Mouse (Mus musculus) cerebellum, adult 2 months (tissue): ENCODE measurements around the gene Cenpj. TPM values are rescaled to one million over a fixed set of nuclear protein-coding genes. Genes with fewer than 3 reads are reported as not detected.

Experiments used
- DNase-seq, 2 experiments: peaks; one replicate each; pipeline ENCODE4 v3.0.0; 2021
- H3K27ac ChIP-seq: fragments of 200-500 bp; 2 replicates; pipeline ENCODE4 v1.5.1; 2012; ENCODE audit warnings: low read length, control low read depth, inconsistent platforms; ENCODE audit not compliant: insufficient read depth
- H3K27me3 ChIP-seq: fragments of 200-500 bp; 2 replicates; pipeline ENCODE4 v1.6.1; 2012; ENCODE audit warnings: inconsistent platforms, mild to moderate bottlenecking, low read length, moderate library complexity; ENCODE audit not compliant: control insufficient read depth, insufficient read depth
- H3K4me1 ChIP-seq: fragments of 200-500 bp; 2 replicates; pipeline ENCODE4 v1.6.1; 2011; ENCODE audit warnings: low read length; ENCODE audit not compliant: control insufficient read depth, insufficient read depth
- H3K4me3 ChIP-seq: fragments of 200-500 bp; replicated peaks from 2 replicates; pipeline ENCODE3; 2011; ENCODE audit warnings: mild to moderate bottlenecking, low read depth, low read length, control low read depth; ENCODE audit not compliant: insufficient read depth
- CTCF ChIP-seq: fragments of 200-500 bp; IDR thresholded peaks from 2 replicates; pipeline ENCODE4 v1.5.1; 2011; ENCODE audit warnings: low read depth, mild to moderate bottlenecking, control low read depth, low read length, moderate library complexity, borderline replicate concordance; ENCODE audit not compliant: insufficient read depth
- POLR2A ChIP-seq: fragments of 200-500 bp; IDR thresholded peaks from 2 replicates; pipeline ENCODE4 v1.6.1; 2011; ENCODE audit warnings: low read length, control low read depth, borderline replicate concordance; ENCODE audit not compliant: insufficient read depth
- WGBS: fragments of 180-500 bp; shearing (Covaris S2); methylation state at CpG from one replicate; pipeline ENCODE4 v1.1.7; 2018; 5-methylcytosine and 5-hydroxymethylcytosine counted together
- polyA plus RNA-seq: library from polyadenylated mRNA; depleted of rRNA; stranded (reverse); fragments of >200 nt; gene quantifications from 2 replicates; pipeline ENCODE4 v1.2.3, GENCODE M21; 2012; rRNA removed

Cenpj gene
- polyA plus RNA-seq, 1 experiment = 3.2 TPM

DNA sequence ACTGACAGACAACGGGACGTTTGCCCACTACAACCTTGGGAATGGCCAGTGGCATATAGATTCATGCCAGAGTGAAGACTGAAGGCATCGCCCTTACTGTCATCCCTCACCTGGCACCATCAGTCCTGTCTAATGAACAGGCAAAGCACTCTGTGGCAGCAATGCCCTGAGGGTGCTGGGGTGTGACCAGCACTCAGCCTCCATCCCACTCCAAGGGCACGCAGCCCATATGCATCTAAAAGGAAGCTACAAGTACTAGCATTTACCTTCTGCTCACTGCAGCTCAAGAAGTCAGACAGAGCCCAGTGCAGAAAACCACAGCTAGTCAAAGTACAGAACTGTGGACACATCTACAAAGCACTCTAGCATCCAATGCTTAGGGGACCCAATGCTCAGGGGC lies 29.7 kb downstream of the Cenpj start:
- H3K4me1 ChIP-seq = peaks cover 4% of the 10 kb centered on the region; the same call in 1 of the 2 replicates
- TF ChIP-seq POLR2A = no peak
- TF ChIP-seq CTCF = no peak
- no peaks in the 10 kb centered on the region for H3K27me3 ChIP-seq
- no peak overlapping the region for H3K4me3 ChIP-seq
- no peak overlapping the region for H3K27ac ChIP-seq
- 87% methylated on average over 4 of the region's 4 CpGs for WGBS
- no peak for DNase-seq

DNA sequence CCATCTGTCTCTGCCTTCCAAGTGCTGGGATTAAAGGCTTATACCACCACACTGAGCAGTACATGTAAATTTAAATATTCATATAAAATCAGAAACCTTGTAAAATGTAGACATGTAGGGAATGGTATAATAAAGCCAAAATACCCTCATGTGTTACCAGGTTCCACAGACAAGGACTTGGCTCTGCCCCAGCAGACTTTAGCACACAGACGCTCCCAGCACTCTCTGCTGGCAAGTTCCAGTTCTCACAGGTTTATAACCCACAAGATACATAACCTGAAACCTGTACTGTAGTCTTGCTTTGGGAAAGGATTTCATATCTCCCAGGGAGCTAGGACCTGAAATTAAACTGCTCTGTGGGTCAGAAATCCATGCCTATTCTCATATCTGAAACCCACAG lies 30.3 kb downstream of the Cenpj start:
- Histone ChIP-seq H3K27me3 (no peaks in the 10 kb centered on the region), H3K27ac (no peak overlapping the region), H3K4me3 (no peak overlapping the region), H3K4me1 (peaks cover 4% of the 10 kb centered on the region; the same call in 1 of the 2 replicates)
- DNase-seq = peak in 1 of 2 experiments; percentile 25
- 18% methylated on average over 1 of the region's 1 CpGs for WGBS
- TF ChIP-seq CTCF = no peak
- TF ChIP-seq POLR2A = no peak

DNA sequence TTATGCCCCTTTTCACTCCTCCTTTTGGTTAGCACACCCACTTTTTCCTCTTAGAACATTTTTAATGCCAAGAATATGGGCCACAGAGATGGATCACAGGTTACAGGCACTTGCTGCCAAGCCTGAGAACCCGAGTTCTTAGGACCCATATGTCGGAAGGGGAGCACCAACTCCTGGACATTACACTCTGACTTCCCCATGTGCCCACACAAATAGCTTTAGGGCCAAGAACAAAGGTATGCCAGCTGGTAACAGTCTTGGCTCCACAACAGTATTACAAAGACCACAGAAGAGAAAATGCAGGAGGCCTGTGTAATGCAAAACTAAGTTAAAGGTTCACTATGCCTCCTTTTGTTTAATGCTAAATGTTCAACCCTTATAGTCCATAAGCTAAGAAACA lies 44.4 kb downstream of the Cenpj start:
- H3K27ac ChIP-seq = no peak overlapping the region
- H3K4me3 ChIP-seq = no peak overlapping the region
- no peaks in the 10 kb centered on the region for H3K27me3 ChIP-seq
- TF ChIP-seq POLR2A (no peak), CTCF (no peak)
- H3K4me1 ChIP-seq = peaks cover 4% of the 10 kb centered on the region; the same call in 1 of the 2 replicates
- peak; percentile 27 to 70 for DNase-seq
- WGBS = 12% methylated on average over 2 of the region's 2 CpGs

DNA sequence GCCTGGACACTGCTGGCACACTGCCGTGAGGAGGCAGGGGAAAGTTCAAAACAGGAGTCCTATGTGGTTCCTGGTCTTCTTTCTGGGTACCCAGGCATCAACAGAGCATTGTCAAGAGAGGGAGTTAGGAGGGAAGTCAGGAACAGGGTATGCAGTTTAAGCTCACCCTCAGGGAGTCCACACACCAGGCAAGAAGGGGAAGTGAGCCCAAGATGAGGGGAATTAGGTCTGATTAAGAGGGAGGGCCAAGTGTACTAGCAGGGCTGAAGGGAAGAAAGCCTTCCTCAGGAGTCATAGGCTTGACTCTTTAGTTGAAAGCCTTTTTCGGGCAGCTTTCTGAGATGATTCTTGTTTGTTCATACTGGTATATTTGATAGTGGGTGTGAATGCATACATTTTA lies 60.5 kb downstream of the Cenpj start:
- Histone ChIP-seq H3K27ac (no peak overlapping the region), H3K4me3 (no peak overlapping the region), H3K27me3 (no peaks in the 10 kb centered on the region), H3K4me1 (no peaks in the 10 kb centered on the region)
- TF ChIP-seq POLR2A (no peak), CTCF (no peak)
- DNase-seq = no peak
- WGBS = 73% methylated on average over 2 of the region's 2 CpGs

DNA sequence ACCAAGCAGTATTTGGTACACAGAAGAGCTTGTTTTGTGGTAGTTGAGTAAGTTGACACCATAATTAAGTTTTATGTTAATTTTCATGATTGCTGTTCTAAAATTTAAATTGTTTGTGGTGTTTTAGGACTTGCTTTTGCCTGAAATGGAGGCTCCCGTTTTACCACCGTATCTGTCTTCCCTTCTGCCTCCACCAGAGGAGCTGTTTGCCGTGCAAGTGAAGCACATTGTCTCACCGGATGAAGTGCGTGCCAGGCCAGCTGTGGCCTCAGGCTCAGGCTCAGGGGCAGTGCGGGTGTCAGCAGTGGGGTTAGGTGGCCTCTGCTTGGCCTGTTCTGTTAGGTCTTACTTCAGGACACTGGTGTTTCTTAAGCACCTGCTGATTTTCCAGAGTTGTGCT lies 63.1 kb downstream of the Cenpj start:
- WGBS = 33% methylated on average over 6 of the region's 6 CpGs
- Histone ChIP-seq H3K27me3 (no peaks in the 10 kb centered on the region), H3K4me1 (no peaks in the 10 kb centered on the region), H3K4me3 (no peak overlapping the region), H3K27ac (no peak overlapping the region)
- TF ChIP-seq POLR2A (no peak), CTCF (peak; percentile 41)
- no peak for DNase-seq

DNA sequence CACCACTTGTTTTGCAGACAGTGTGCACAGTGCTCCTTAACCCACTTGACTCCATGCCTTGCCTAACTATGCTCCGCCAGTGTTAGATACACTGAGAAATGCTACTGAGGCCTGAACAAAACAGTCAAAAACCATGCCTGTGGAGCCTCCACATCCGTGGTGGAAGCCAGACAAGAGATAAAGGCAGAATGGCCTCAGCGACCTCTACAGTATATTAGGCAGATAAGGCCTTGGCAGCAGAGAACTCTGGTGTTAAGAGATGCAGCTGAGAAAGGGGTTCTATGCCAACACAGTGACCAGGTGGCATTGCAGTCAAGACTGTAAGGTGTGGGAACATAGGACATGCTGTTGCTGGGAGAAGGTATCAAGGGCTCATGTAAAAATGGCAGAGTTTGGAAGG lies 68.5 kb downstream of the Cenpj start:
- no peaks in the 10 kb centered on the region for H3K27me3 ChIP-seq

DNA sequence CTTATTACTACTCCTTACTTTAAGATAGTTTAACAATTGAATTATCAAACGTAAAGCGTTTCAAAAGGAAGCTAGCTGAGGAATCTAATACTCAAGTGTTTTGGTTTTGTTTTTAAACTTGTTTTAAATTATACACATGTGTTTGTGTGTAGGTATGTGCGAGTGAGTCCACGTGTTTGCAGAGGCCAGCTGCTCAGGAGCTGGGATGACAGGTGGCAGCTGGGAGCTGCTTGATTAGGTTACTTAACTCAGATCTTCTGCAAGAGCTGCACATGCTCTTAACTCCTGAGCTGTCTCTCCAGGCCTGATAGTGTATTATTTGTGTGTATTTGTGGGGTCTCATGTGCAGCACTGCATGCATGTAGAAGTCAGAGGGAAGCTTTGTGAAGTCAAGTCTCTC lies 72.8 kb downstream of the Cenpj start:
- Histone ChIP-seq H3K4me3 (no peak overlapping the region), H3K27ac (no peak overlapping the region), H3K4me1 (no peaks in the 10 kb centered on the region), H3K27me3 (no peaks in the 10 kb centered on the region)
- 79% methylated on average over 4 of the region's 4 CpGs for WGBS
- no peak for TF ChIP-seq POLR2A
- no peak for TF ChIP-seq CTCF
- no peak for DNase-seq

More for the DNA sequence above, 68.5 kb downstream of the Cenpj start:
- H3K4me3 ChIP-seq = no peak overlapping the region
- no peak for DNase-seq
- no peaks in the 10 kb centered on the region for H3K4me1 ChIP-seq
- TF ChIP-seq CTCF (no peak), POLR2A (no peak)
- WGBS = 80% methylated on average over 3 of the region's 3 CpGs
- H3K27ac ChIP-seq = no peak overlapping the region

DNA sequence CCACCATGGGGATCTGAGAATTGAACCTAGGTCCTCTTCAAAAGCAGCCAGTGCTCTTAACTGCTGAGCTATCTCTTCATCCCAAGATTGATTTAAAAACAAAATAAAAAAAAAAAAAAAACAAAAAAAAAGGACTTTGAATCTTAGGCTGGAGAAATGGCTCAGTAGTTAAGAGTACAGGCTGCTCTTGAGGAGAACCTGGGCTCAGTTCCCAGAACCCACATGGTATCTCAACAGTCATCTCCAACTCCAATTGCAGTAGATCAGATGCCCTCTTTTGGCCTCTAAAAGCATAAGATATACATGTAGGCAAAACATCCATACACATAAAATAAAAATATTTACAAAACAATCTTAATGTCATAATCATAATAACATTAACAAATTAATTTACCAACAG lies 85.4 kb downstream of the Cenpj start:
- DNase-seq = peak in 1 of 2 experiments; percentile 6
- Histone ChIP-seq H3K4me1 (no peaks in the 10 kb centered on the region), H3K27me3 (no peaks in the 10 kb centered on the region), H3K27ac (no peak overlapping the region), H3K4me3 (no peak overlapping the region)
- TF ChIP-seq POLR2A = no peak
- no peak for TF ChIP-seq CTCF

Other genes with a start within 250 kb of the Cenpj start
- not detected in 2 replicates for gene Atp12a, start 210.4 kb downstream of the Cenpj start, polyA plus RNA-seq
- gene Rnf17, start 172.8 kb downstream of the Cenpj start, polyA plus RNA-seq = 0.51 and 0.57 TPM in 2 replicates
- 10.2 and 10.9 TPM in 2 replicates for gene Parp4, start 194 bp upstream of the Cenpj start, polyA plus RNA-seq
- gene Mphosph8, start 92.8 kb upstream of the Cenpj start, polyA plus RNA-seq = 37.7 and 38.5 TPM in 2 replicates
- gene Pspc1, start 202.9 kb upstream of the Cenpj start, polyA plus RNA-seq = 30.8 and 31.5 TPM in 2 replicates
- 29.8 and 30.0 TPM in 2 replicates for gene Zmym5, start 236.3 kb upstream of the Cenpj start, polyA plus RNA-seq